Mouse (Mus musculus): ENCODE data around the gene Ubl4b. TPM values are rescaled to one million over a fixed set of nuclear protein-coding genes. Genes with fewer than 3 reads are reported as not detected.

Gene Ubl4b
- polyA plus RNA-seq, 1 experiment from 2014 or later = 0.15 TPM

GRCm38 (mm10) chr3:107563880-107564279 is 9.0 kb upstream of the Ubl4b start:
- Histone ChIP-seq H3K36me3 (replicated peaks; ENCODE audit: control insufficient read depth, insufficient read depth, low read depth, low read length) (no peaks in the 10 kb centered on the region), H3K27me3 (ENCODE audit: control insufficient read depth, insufficient read depth, low read length) (no peaks in the 10 kb centered on the region), H3K9ac (replicated peaks; ENCODE audit: low read length) (no peak overlapping the region), H3K4me1 (ENCODE audit: control insufficient read depth, insufficient read depth, low read length) (peaks cover 7% of the 10 kb centered on the region; the same call in 1 of the 2 replicates), H3K9me3 (replicated peaks; ENCODE audit: control insufficient read depth, low read length) (no peaks in the 10 kb centered on the region), H3K27ac (replicated peaks; ENCODE audit: low read depth, low read length) (no peak overlapping the region), H3K4me2 (ENCODE audit: low read depth, low read length) (no peak overlapping the region), H3K4me3 (ENCODE audit: low read depth, low read length) (no peak overlapping the region)
- DNase-seq (ENCODE audit: low spot score) (no peak), ATAC-seq (replicated peaks; ENCODE audit: insufficient number of reproducible peaks, low FRiP score, low TSS enrichment, low read depth) (no peak)
- 27% methylated on average over 4 of the region's 4 CpGs for WGBS

DNA sequence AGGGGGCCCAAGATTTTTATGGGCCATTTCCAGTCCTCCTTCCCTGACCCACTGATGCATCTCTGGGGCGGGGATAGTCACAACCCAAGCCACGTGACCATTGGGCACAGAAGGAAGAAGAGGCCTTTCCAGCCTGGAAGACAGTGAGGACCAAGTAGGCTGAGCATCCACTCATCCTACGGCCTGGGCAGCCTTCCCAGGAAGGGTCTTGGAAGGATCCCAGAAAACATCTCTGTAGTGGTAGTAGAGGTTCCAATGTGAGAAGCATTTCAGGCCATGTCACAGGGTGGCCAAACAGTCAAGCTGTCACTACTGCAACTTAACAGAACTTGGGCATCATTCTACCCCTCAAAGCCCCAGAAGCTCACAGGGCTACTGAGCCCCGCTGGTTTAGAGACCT is 7.7 kb upstream of the Ubl4b start:
- Histone ChIP-seq H3K4me1 (ENCODE audit: control insufficient read depth, insufficient read depth, low read length) (peaks cover 7% of the 10 kb centered on the region; the same call in 1 of the 2 replicates), H3K36me3 (replicated peaks; ENCODE audit: control insufficient read depth, insufficient read depth, low read depth, low read length) (no peaks in the 10 kb centered on the region), H3K4me3 (ENCODE audit: low read depth, low read length) (no peak overlapping the region), H3K9me3 (replicated peaks; ENCODE audit: control insufficient read depth, low read length) (no peaks in the 10 kb centered on the region), H3K27me3 (ENCODE audit: control insufficient read depth, insufficient read depth, low read length) (no peaks in the 10 kb centered on the region), H3K27ac (replicated peaks; ENCODE audit: low read depth, low read length) (no peak overlapping the region), H3K4me2 (ENCODE audit: low read depth, low read length) (no peak overlapping the region), H3K9ac (replicated peaks; ENCODE audit: low read length) (no peak overlapping the region)
- no peak for ATAC-seq (replicated peaks; ENCODE audit: insufficient number of reproducible peaks, low FRiP score, low TSS enrichment, low read depth)
- WGBS = 88% methylated on average over 4 of the region's 4 CpGs
- DNase-seq (ENCODE audit: low spot score) = no peak

DNA sequence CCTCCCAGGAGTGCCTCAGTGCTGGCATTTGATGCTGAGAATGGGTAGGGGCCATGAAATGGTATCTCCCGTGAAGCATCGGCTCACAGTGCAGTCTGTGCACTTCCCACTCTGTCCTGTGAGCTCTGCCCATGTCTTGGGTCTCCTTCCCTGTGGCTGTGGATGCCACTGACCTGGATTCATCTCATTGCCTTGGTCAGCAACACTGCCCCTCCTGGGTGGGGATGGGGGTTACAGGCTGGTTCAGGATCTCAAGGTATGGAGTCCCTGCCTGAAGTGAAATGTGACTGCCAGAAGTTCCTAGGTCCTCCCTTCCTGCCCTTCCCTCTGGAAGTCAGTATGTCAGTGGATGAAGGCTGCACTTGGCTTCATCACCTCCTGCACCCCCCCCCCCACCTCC is 7.2 kb upstream of the Ubl4b start:
- Histone ChIP-seq H3K4me3 (ENCODE audit: low read depth, low read length) (no peak overlapping the region), H3K4me1 (ENCODE audit: control insufficient read depth, insufficient read depth, low read length) (peaks cover 7% of the 10 kb centered on the region; the same call in 1 of the 2 replicates), H3K27me3 (ENCODE audit: control insufficient read depth, insufficient read depth, low read length) (no peaks in the 10 kb centered on the region), H3K9me3 (replicated peaks; ENCODE audit: control insufficient read depth, low read length) (no peaks in the 10 kb centered on the region), H3K27ac (replicated peaks; ENCODE audit: low read depth, low read length) (no peak overlapping the region), H3K4me2 (ENCODE audit: low read depth, low read length) (no peak overlapping the region), H3K9ac (replicated peaks; ENCODE audit: low read length) (no peak overlapping the region), H3K36me3 (replicated peaks; ENCODE audit: control insufficient read depth, insufficient read depth, low read depth, low read length) (no peaks in the 10 kb centered on the region)
- DNase-seq (ENCODE audit: low spot score) (no peak), ATAC-seq (replicated peaks; ENCODE audit: insufficient number of reproducible peaks, low FRiP score, low TSS enrichment, low read depth) (no peak)
- 94% methylated on average over 2 of the region's 2 CpGs for WGBS

GRCm38 (mm10) chr3:107559183-107559582 is 4.3 kb upstream of the Ubl4b start:
- DNase-seq (ENCODE audit: low spot score) (peak; percentile 80), ATAC-seq (replicated peaks; ENCODE audit: insufficient number of reproducible peaks, low FRiP score, low TSS enrichment, low read depth) (peak; percentile 54; the same call in 1 of the 2 replicates)
- H3K4me1 ChIP-seq (ENCODE audit: control insufficient read depth, insufficient read depth, low read length) = 0 out of 2 replicates have a peak, but pooled peaks cover 4% of the 10 kb centered on the region
- H3K9me3 ChIP-seq (replicated peaks; ENCODE audit: control insufficient read depth, low read length) = no peaks in the 10 kb centered on the region
- no peaks in the 10 kb centered on the region for H3K27me3 ChIP-seq (ENCODE audit: control insufficient read depth, insufficient read depth, low read length)
- no peak overlapping the region for H3K27ac ChIP-seq (replicated peaks; ENCODE audit: low read depth, low read length)
- WGBS = 18% methylated on average over 3 of the region's 3 CpGs
- no peaks in the 10 kb centered on the region for H3K36me3 ChIP-seq (replicated peaks; ENCODE audit: control insufficient read depth, insufficient read depth, low read depth, low read length)
- H3K4me3 ChIP-seq (ENCODE audit: low read depth, low read length) = no peak overlapping the region
- H3K9ac ChIP-seq (replicated peaks; ENCODE audit: low read length) = no peak overlapping the region
- no peak overlapping the region for H3K4me2 ChIP-seq (ENCODE audit: low read depth, low read length)

GRCm38 (mm10) chr3:107558740-107559139 is 3.9 kb upstream of the Ubl4b start:
- Histone ChIP-seq H3K27me3 (ENCODE audit: control insufficient read depth, insufficient read depth, low read length) (no peaks in the 10 kb centered on the region), H3K27ac (replicated peaks; ENCODE audit: low read depth, low read length) (no peak overlapping the region), H3K4me2 (ENCODE audit: low read depth, low read length) (no peak overlapping the region), H3K4me1 (ENCODE audit: control insufficient read depth, insufficient read depth, low read length) (0 out of 2 replicates have a peak, but pooled peaks cover 4% of the 10 kb centered on the region), H3K4me3 (ENCODE audit: low read depth, low read length) (no peak overlapping the region), H3K36me3 (replicated peaks; ENCODE audit: control insufficient read depth, insufficient read depth, low read depth, low read length) (no peaks in the 10 kb centered on the region), H3K9ac (replicated peaks; ENCODE audit: low read length) (no peak overlapping the region; the same call in 1 of the 2 replicates), H3K9me3 (replicated peaks; ENCODE audit: control insufficient read depth, low read length) (no peaks in the 10 kb centered on the region)
- DNase-seq (ENCODE audit: low spot score) (no peak), ATAC-seq (replicated peaks; ENCODE audit: insufficient number of reproducible peaks, low FRiP score, low TSS enrichment, low read depth) (0 out of 2 replicates have a peak, but pooled peaks have one; percentile 26)
- WGBS = 9% methylated on average over 3 of the region's 3 CpGs

- Histone ChIP-seq H3K4me1 (ENCODE audit: control insufficient read depth, insufficient read depth, low read length) (no peaks in the 10 kb centered on the region), H3K27me3 (ENCODE audit: control insufficient read depth, insufficient read depth, low read length) (no peaks in the 10 kb centered on the region), H3K4me3 (ENCODE audit: low read depth, low read length) (no peak overlapping the region), H3K27ac (replicated peaks; ENCODE audit: low read depth, low read length) (no peak overlapping the region), H3K9ac (replicated peaks; ENCODE audit: low read length) (no peak overlapping the region), H3K36me3 (replicated peaks; ENCODE audit: control insufficient read depth, insufficient read depth, low read depth, low read length) (no peaks in the 10 kb centered on the region), H3K9me3 (replicated peaks; ENCODE audit: control insufficient read depth, low read length) (no peaks in the 10 kb centered on the region), H3K4me2 (ENCODE audit: low read depth, low read length) (no peak overlapping the region)
- peak; percentile 86 for DNase-seq (ENCODE audit: low spot score)
- WGBS = 69% methylated on average over 16 of the region's 17 CpGs
- ATAC-seq (replicated peaks; ENCODE audit: insufficient number of reproducible peaks, low FRiP score, low TSS enrichment, low read depth) = peak; percentile 54; the same call in 1 of the 2 replicates
These were observed 4.3 kb downstream of the Ubl4b start for GRCm38 (mm10) chr3:107550409-107551049.

DNA sequence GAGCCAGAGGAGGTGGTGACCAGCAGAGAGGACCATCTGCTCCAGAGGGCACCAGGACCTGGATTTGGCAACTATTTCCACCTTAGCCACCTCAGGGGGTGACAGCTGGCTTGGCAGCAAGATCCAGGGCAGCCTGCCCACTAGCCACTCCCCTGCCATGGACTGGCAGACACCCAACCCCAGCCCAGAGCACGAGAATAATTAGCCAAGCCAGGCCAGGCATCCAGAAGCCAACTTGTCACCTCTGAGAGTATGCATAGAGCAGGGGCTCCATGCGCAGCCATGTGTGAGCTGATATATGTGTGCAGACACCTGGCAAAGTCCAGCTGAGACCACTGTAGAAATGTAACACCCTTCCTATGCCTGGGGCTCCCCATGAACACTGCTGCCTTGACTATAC is 7.9 kb downstream of the Ubl4b start:
- no peaks in the 10 kb centered on the region for H3K9me3 ChIP-seq (replicated peaks; ENCODE audit: control insufficient read depth, low read length)
- no peak overlapping the region for H3K4me3 ChIP-seq (ENCODE audit: low read depth, low read length)
- 76% methylated on average over 2 of the region's 2 CpGs for WGBS
- no peaks in the 10 kb centered on the region for H3K27me3 ChIP-seq (ENCODE audit: control insufficient read depth, insufficient read depth, low read length)
- ATAC-seq (replicated peaks; ENCODE audit: insufficient number of reproducible peaks, low FRiP score, low TSS enrichment, low read depth) (no peak), DNase-seq (ENCODE audit: low spot score) (no peak)
- no peaks in the 10 kb centered on the region for H3K4me1 ChIP-seq (ENCODE audit: control insufficient read depth, insufficient read depth, low read length)
- no peak overlapping the region for H3K27ac ChIP-seq (replicated peaks; ENCODE audit: low read depth, low read length)
- no peak overlapping the region for H3K4me2 ChIP-seq (ENCODE audit: low read depth, low read length)
- H3K9ac ChIP-seq (replicated peaks; ENCODE audit: low read length) = no peak overlapping the region
- no peaks in the 10 kb centered on the region for H3K36me3 ChIP-seq (replicated peaks; ENCODE audit: control insufficient read depth, insufficient read depth, low read depth, low read length)

- WGBS = 79% methylated on average over 10 of the region's 10 CpGs
- H3K4me2 ChIP-seq (ENCODE audit: low read depth, low read length) = no peak overlapping the region
- H3K4me1 ChIP-seq (ENCODE audit: control insufficient read depth, insufficient read depth, low read length) = no peaks in the 10 kb centered on the region
- no peaks in the 10 kb centered on the region for H3K27me3 ChIP-seq (ENCODE audit: control insufficient read depth, insufficient read depth, low read length)
- no peaks in the 10 kb centered on the region for H3K36me3 ChIP-seq (replicated peaks; ENCODE audit: control insufficient read depth, insufficient read depth, low read depth, low read length)
- DNase-seq (ENCODE audit: low spot score) (no peak), ATAC-seq (replicated peaks; ENCODE audit: insufficient number of reproducible peaks, low FRiP score, low TSS enrichment, low read depth) (no peak)
- no peak overlapping the region for H3K27ac ChIP-seq (replicated peaks; ENCODE audit: low read depth, low read length)
- no peak overlapping the region for H3K4me3 ChIP-seq (ENCODE audit: low read depth, low read length)
- no peaks in the 10 kb centered on the region for H3K9me3 ChIP-seq (replicated peaks; ENCODE audit: control insufficient read depth, low read length)
- H3K9ac ChIP-seq (replicated peaks; ENCODE audit: low read length) = no peak overlapping the region
These were observed 9.0 kb downstream of the Ubl4b start for GRCm38 (mm10) chr3:107545716-107546412.
